In genomic region chrX:152001182-152001684, GRCm38 (mm10) we compare ENCODE assay signal across 8 mouse cellular contexts. TPM values are rescaled to one million over a fixed set of nuclear protein-coding genes. Genes with fewer than 3 reads are reported as not detected.
DNase-seq lines count a peak whose midpoint lies in the region; ATAC-seq and TF ChIP-seq lines count a peak whose summit lies in the region.

No protein-coding gene starts in this region.

- no peak overlapping the region for H3K9ac ChIP-seq in limb, embryonic 12.5 days (replicated peaks)
- no peak overlapping the region for H3K9ac ChIP-seq in neural tube, embryonic 15.5 days (replicated peaks)

- 33% methylated on average over 9 of the region's 9 CpGs for WGBS in lung, adult 2 months
- 33% methylated on average over 9 of the region's 9 CpGs for WGBS in limb, embryonic 12.5 days
- WGBS in neural tube, embryonic 15.5 days, result 46% methylated on average over 9 of the region's 9 CpGs

- no peaks in the 10 kb centered on the region for H3K9me3 ChIP-seq in limb, embryonic 12.5 days
- H3K9me3 ChIP-seq in neural tube, embryonic 15.5 days (replicated peaks), result no peaks in the 10 kb centered on the region

- no peak for DNase-seq in lung, adult 2 months
- no peak for DNase-seq in lung, adult 18-20 months
- DNase-seq in adrenal gland, adult (ENCODE audit: inconsistent age in 2 of 2, low spot score in 1 of 2), result no peak
- DNase-seq in cerebellum, adult 11 months, result no peak
- no peak for DNase-seq in frontal cortex, postnatal 14 days (ENCODE audit: low spot score in 2 of 2)

- peaks cover 82% of the 10 kb centered on the region for H3K27me3 ChIP-seq in limb, embryonic 12.5 days
- H3K27me3 ChIP-seq in neural tube, embryonic 15.5 days (replicated peaks), result peaks cover 44% of the 10 kb centered on the region

- peak; percentile 29 for ATAC-seq in erythroblast, adult 5-6 weeks (replicated peaks; ENCODE audit: low FRiP score, poor library complexity, severe bottlenecking)
- peak; percentile 12; the same call in 1 of the 2 replicates for ATAC-seq in limb, embryonic 12.5 days (ENCODE audit: insufficient number of reproducible peaks, insufficient read depth, low FRiP score, low TSS enrichment, low read depth)
- no peak for ATAC-seq in neural tube, embryonic 15.5 days (ENCODE audit: low FRiP score)

- TF ChIP-seq CTCF in lung, adult 2 months (IDR thresholded peaks at IDR 0.05; ENCODE audit: insufficient read depth, low read length), result no peak

- no peak for TF ChIP-seq POLR2A in lung, adult 2 months (IDR thresholded peaks at IDR 0.05; ENCODE audit: borderline replicate concordance, extremely low read depth, low read depth, low read length)

- peaks cover 24% of the 10 kb centered on the region for H3K36me3 ChIP-seq in limb, embryonic 12.5 days
- no peaks in the 10 kb centered on the region for H3K36me3 ChIP-seq in neural tube, embryonic 15.5 days

- H3K27ac ChIP-seq in limb, embryonic 12.5 days, result 0 out of 2 replicates have a peak overlapping the region, but pooled peaks have one; percentile 62
- peak overlapping the region; percentile 51; the same call in 1 of the 2 replicates for H3K27ac ChIP-seq in neural tube, embryonic 15.5 days (replicated peaks)

- H3K4me3 ChIP-seq in lung, adult 2 months (replicated peaks; ENCODE audit: extremely low read depth, low read depth, low read length), result peak overlapping the region; percentile 33
- peak overlapping the region; percentile 49 for H3K4me3 ChIP-seq in limb, embryonic 12.5 days (replicated peaks)
- H3K4me3 ChIP-seq in neural tube, embryonic 15.5 days (replicated peaks), result peak overlapping the region; percentile 49

- peak overlapping the region; percentile 59 for H3K4me2 ChIP-seq in limb, embryonic 12.5 days
- peak overlapping the region; percentile 62 for H3K4me2 ChIP-seq in neural tube, embryonic 15.5 days

- H3K4me1 ChIP-seq in lung, adult 2 months (ENCODE audit: control insufficient read depth, insufficient read depth, low read length), result no peaks in the 10 kb centered on the region
- H3K4me1 ChIP-seq in limb, embryonic 12.5 days (replicated peaks), result no peaks in the 10 kb centered on the region
- 0 out of 2 replicates have a peak, but pooled peaks cover 3% of the 10 kb centered on the region for H3K4me1 ChIP-seq in neural tube, embryonic 15.5 days

RNA-seq across cellular contexts. Expression of gene Hsd17b10, which starts 0.4 kb away (rescaled TPM):
- 36.1 and 51.2 TPM in 2 replicates for polyA plus RNA-seq in lung, adult 2 months (2012; rRNA removed)
- 20.8 and 32.0 TPM in 2 replicates for total RNA-seq in erythroblast, adult 5-6 weeks (2015; ENCODE audit: low replicate concordance)
- total RNA-seq in erythroblast, adult 5-6 weeks (2017; ENCODE audit: low replicate concordance), result 7.0 and 13.5 TPM in 2 replicates
- 252 and 254 TPM in 2 replicates for polyA plus RNA-seq in limb, embryonic 12.5 days (2016; fragmentation: Nextera tagmentation; extraction: Ambion mirVana)
- 123 and 138 TPM in 2 replicates for polyA plus RNA-seq in neural tube, embryonic 15.5 days (2015; fragmentation: Nextera tagmentation; extraction: Ambion mirVana)

RNA-seq across cellular contexts. Expression of gene Ribc1, which starts 14.9 kb away (rescaled TPM):
- polyA plus RNA-seq in lung, adult 2 months (2012; rRNA removed), result 0.59 and 1.1 TPM in 2 replicates
- 0.38 TPM in 1 of 2 replicates, not detected in the other for total RNA-seq in erythroblast, adult 5-6 weeks (2015; ENCODE audit: low replicate concordance)
- 1.4 and 4.0 TPM in 2 replicates for total RNA-seq in erythroblast, adult 5-6 weeks (2017; ENCODE audit: low replicate concordance)
- 3.4 and 4.0 TPM in 2 replicates for polyA plus RNA-seq in limb, embryonic 12.5 days (2016; fragmentation: Nextera tagmentation; extraction: Ambion mirVana)
- polyA plus RNA-seq in neural tube, embryonic 15.5 days (2015; fragmentation: Nextera tagmentation; extraction: Ambion mirVana), result 1.4 and 1.8 TPM in 2 replicates

RNA-seq across cellular contexts. Expression of gene Smc1a, which starts 15.0 kb away (rescaled TPM):
- polyA plus RNA-seq in lung, adult 2 months (2012; rRNA removed), result 15.3 and 22.4 TPM in 2 replicates
- total RNA-seq in erythroblast, adult 5-6 weeks (2015; ENCODE audit: low replicate concordance), result 40.9 and 48.7 TPM in 2 replicates
- 88.1 and 159 TPM in 2 replicates for total RNA-seq in erythroblast, adult 5-6 weeks (2017; ENCODE audit: low replicate concordance)
- 123 and 124 TPM in 2 replicates for polyA plus RNA-seq in limb, embryonic 12.5 days (2016; fragmentation: Nextera tagmentation; extraction: Ambion mirVana)
- 69.5 and 81.5 TPM in 2 replicates for polyA plus RNA-seq in neural tube, embryonic 15.5 days (2015; fragmentation: Nextera tagmentation; extraction: Ambion mirVana)
